Mouse (Mus musculus) ES-E14 (cell line): ENCODE measurements at regions not wholly inside any gene's neighbourhood (a gene's known extent, or its start where the extent isn't known, plus 50 kb on each side); places are given as distances from the start of the nearest gene placed in this dataset.

Experiments used
- CHD2 ChIP-seq: IDR thresholded peaks from 2 replicates; pipeline ENCODE4 v1.6.1; 2014; ENCODE audit warnings: mild to moderate bottlenecking, low read depth, low read length, inconsistent platforms
- HCFC1 ChIP-seq: IDR thresholded peaks from 2 replicates; pipeline ENCODE4 v1.6.1; 2012; ENCODE audit warnings: low read length, inconsistent platforms, borderline replicate concordance; ENCODE audit not compliant: insufficient read depth
- MAFK ChIP-seq: IDR thresholded peaks from 2 replicates; pipeline ENCODE4 v1.6.1; 2014; ENCODE audit warnings: mild to moderate bottlenecking, low read depth, low read length, inconsistent platforms; ENCODE audit not compliant: insufficient read depth
- ZC3H11A ChIP-seq: IDR thresholded peaks from 2 replicates; pipeline ENCODE4 v1.6.1; 2012; ENCODE audit warnings: low read depth, mild to moderate bottlenecking, inconsistent platforms, low read length, borderline replicate concordance
- ZNF384 ChIP-seq: IDR thresholded peaks from 2 replicates; pipeline ENCODE4 v1.6.1; 2012; ENCODE audit warnings: low read depth, low read length, inconsistent platforms

DNA sequence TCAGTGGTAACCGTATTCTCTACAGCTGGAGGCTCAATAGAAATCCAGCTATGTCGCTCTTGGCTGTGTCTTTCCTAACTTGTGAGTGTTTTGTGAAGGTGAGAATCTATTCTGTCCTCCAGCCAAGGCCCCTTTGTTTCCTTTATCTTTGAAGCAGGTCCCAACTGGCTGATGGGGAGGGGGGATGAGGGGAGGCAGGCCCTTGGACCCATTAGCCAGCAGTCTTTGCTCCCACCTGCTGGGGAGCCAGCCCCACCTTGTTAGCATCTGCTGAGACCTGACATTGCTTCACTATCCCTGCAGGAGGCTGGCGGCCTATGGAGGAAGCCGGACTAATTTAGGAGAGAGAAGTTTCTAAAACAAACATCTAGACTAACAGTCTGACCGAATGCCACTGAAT lies 55.0 kb upstream of the Gm3045 start:
- no peak for TF ChIP-seq ZC3H11A
- no peak for TF ChIP-seq HCFC1
- no peak for TF ChIP-seq CHD2
- no peak for TF ChIP-seq ZNF384
- no peak for TF ChIP-seq MAFK
